27 mouse cellular contexts compared by ENCODE assay signal in genomic region chr2:92613645-92614044, GRCm38 (mm10). TPM values are rescaled to one million over a fixed set of nuclear protein-coding genes. Genes with fewer than 3 reads are reported as not detected.
"Had no signal": no experiment of that assay in that cellular context is flagged by ENCODE, and none has a peak within 500 bp of the region (broad histone marks: within the 10 kb centered on the region; RNA-seq: fewer than 3 reads in every experiment).

No protein-coding gene starts in this region.

- DNase-seq: cerebellum, adult 2 months; cerebellum, adult 8-10 months; cerebellum, adult 9-10 months; cerebellum, adult 9-11 months; cerebellum, postnatal 25 days; cerebellum, postnatal 36 days; embryo, embryonic 11 days; forebrain, postnatal 0 days; gastrocnemius, adult 2 months; gastrocnemius, postnatal 10 days; gastrocnemius, postnatal 14 days; gastrocnemius, postnatal 25 days; gastrocnemius, postnatal 36 days; heart, adult 18-20 months; heart, adult 2 months had no signal

- H3K4me2 ChIP-seq: embryonic facial prominence, embryonic 12.5 days; embryonic facial prominence, embryonic 13.5 days; embryonic facial prominence, embryonic 15.5 days; forebrain, embryonic 12.5 days; forebrain, embryonic 13.5 days; forebrain, embryonic 15.5 days had no signal

- H3K27ac ChIP-seq: embryonic facial prominence, embryonic 10.5 days; embryonic facial prominence, embryonic 12.5 days; embryonic facial prominence, embryonic 13.5 days; embryonic facial prominence, embryonic 15.5 days; forebrain, embryonic 10.5 days; forebrain, embryonic 12.5 days; forebrain, embryonic 13.5 days; forebrain, embryonic 15.5 days; gastrocnemius, adult 2 months; heart, adult 2 months had no signal

- ATAC-seq: forebrain, embryonic 13.5 days; forebrain, embryonic 14.5 days; forebrain, embryonic 15.5 days; forebrain, embryonic 16.5 days; forebrain, postnatal 0 days had no signal

- H3K4me3 ChIP-seq: embryonic facial prominence, embryonic 10.5 days; embryonic facial prominence, embryonic 12.5 days; embryonic facial prominence, embryonic 13.5 days; embryonic facial prominence, embryonic 15.5 days; erythroblast, embryonic 14.5 days; forebrain, embryonic 10.5 days; forebrain, embryonic 12.5 days; forebrain, embryonic 13.5 days; forebrain, embryonic 15.5 days; gastrocnemius, adult 2 months; heart, adult 2 months had no signal

- H3K27me3 ChIP-seq: embryonic facial prominence, embryonic 12.5 days; embryonic facial prominence, embryonic 13.5 days; embryonic facial prominence, embryonic 15.5 days; forebrain, embryonic 12.5 days; forebrain, embryonic 13.5 days; forebrain, embryonic 15.5 days had no signal

- H3K9me3 ChIP-seq: embryonic facial prominence, embryonic 10.5 days; embryonic facial prominence, embryonic 12.5 days; embryonic facial prominence, embryonic 13.5 days; embryonic facial prominence, embryonic 15.5 days; forebrain, embryonic 10.5 days; forebrain, embryonic 12.5 days; forebrain, embryonic 13.5 days; forebrain, embryonic 15.5 days had no signal

- H3K9ac ChIP-seq: embryonic facial prominence, embryonic 12.5 days; embryonic facial prominence, embryonic 13.5 days; embryonic facial prominence, embryonic 15.5 days; forebrain, embryonic 12.5 days; forebrain, embryonic 13.5 days; forebrain, embryonic 15.5 days; forebrain, postnatal 0 days had no signal

- H3K36me3 ChIP-seq: embryonic facial prominence, embryonic 10.5 days; embryonic facial prominence, embryonic 15.5 days had no signal

- H3K4me1 ChIP-seq: embryonic facial prominence, embryonic 12.5 days; embryonic facial prominence, embryonic 15.5 days; forebrain, embryonic 15.5 days had no signal

RNA-seq across cellular contexts. Expression of gene Chst1, which starts 14.1 kb away (rescaled TPM):
- total RNA-seq: granulocyte monocyte progenitor cell, adult 5-6 weeks had no signal
- polyA plus RNA-seq: erythroblast, embryonic 14.5 days had no signal
